In the genomic region with DNA sequence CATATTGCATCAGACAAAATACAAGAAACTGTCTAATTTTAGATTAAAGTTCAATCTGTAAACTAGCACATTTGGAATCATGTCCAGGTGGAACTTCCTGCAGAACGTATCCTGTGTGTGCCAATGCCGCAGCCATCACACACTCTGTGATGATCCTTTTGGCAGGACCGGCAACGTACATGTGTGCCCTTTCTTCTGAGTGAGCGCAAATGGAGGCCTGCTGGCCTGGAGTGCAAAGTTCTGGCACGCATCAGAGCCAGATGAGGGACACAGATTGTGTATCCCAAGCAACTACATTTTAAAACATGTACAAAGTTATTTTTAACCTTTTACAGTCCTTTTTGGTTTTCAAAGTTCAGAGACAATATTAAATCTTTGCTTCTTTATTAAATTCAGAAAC, we compare ENCODE assay signal across 14 mouse cellular contexts. TPM values are rescaled to one million over a fixed set of nuclear protein-coding genes. Genes with fewer than 3 reads are reported as not detected.
A peak's percentile ranks its signal among the peaks of the same experiment; 100 is the strongest.
DNase-seq lines count a peak whose midpoint lies in the region.
"Had no signal": no experiment of that assay in that cellular context is flagged by ENCODE, and none has a peak within 500 bp of the region (broad histone marks: within the 10 kb centered on the region; RNA-seq: fewer than 3 reads in every experiment).

No protein-coding gene starts in this region.

- DNase-seq in layer of hippocampus, adult 11-12 months (ENCODE audit: low spot score) = peak; percentile 13
- no peak for DNase-seq in layer of hippocampus, adult 9-10 months (ENCODE audit: low spot score)
- DNase-seq in cerebellum, adult 11-12 months = peak; percentile 12
- peak; percentile 70 to 83 for DNase-seq in cerebellum, postnatal 10 days
- peak; percentile 46 to 55 for DNase-seq in layer of hippocampus, postnatal 14 days (ENCODE audit: low spot score in 2 of 2)
- DNase-seq in right cerebral cortex, adult 18-20 months = no peak
- DNase-seq in T-cell, adult 2 months (ENCODE audit: low spot score) = no peak
- DNase-seq: gastrocnemius, postnatal 36 days; heart, postnatal 4 days; kidney, adult 18-20 months; lung, postnatal 14 days; thymus, postnatal 14 days had no signal

RNA-seq across cellular contexts. Expression of a gene that starts 32.3 kb away (rescaled TPM):
- 1 to 10 TPM; 2.8 to 6.3 TPM for total RNA-seq in layer of hippocampus, postnatal 14 days (2021)
- total RNA-seq: ES-E14; heart, postnatal 4 days; megakaryocyte-erythroid progenitor cell, adult 5-6 weeks had no signal

RNA-seq across cellular contexts. Expression of a gene that starts 59.5 kb away (rescaled TPM):
- 10 to 100 TPM; 55.8 to 64.1 TPM for total RNA-seq in layer of hippocampus, postnatal 14 days (2021)

RNA-seq across cellular contexts. Expression of a gene that starts 59.6 kb away (rescaled TPM):
- 10 to 100 TPM; 15.1 to 17.0 TPM for total RNA-seq in layer of hippocampus, postnatal 14 days (2021)

Comparison
In these comparisons a context has a peak if more than half of its experiments do, and no peak if none do; other contexts are left out.
1. DNase-seq: peak in layer of hippocampus, adult 11-12 months (single experiment), cerebellum, adult 11-12 months (single experiment), cerebellum, postnatal 10 days (2 of 2) and layer of hippocampus, postnatal 14 days (2 of 2); none in layer of hippocampus, adult 9-10 months (single experiment), right cerebral cortex, adult 18-20 months (single experiment) and T-cell, adult 2 months (single experiment).